Mouse (Mus musculus): ENCODE measurements at regions not wholly inside any gene's neighbourhood (a gene's known extent, or its start where the extent isn't known, plus 50 kb on each side); places are given as distances from the start of the nearest gene placed in this dataset.

GRCm38 (mm10) chr11:90739501-90739900, 51.3 kb upstream of the Tom1l1 start:
- H3K9ac ChIP-seq (ENCODE audit: low read depth, low read length) = no peak overlapping the region
- no peak for TF ChIP-seq POLR2A (IDR thresholded peaks at IDR 0.05; ENCODE audit: extremely low read depth, insufficient read depth, low read length)
- TF ChIP-seq CTCF (IDR thresholded peaks at IDR 0.05; ENCODE audit: low read depth, low read length) = no peak
- H3K4me3 ChIP-seq (ENCODE audit: insufficient read depth, low read depth, low read length) = no peak overlapping the region
- no peak for DNase-seq (ENCODE audit: extremely low read depth, low read depth, low spot score)
- no peaks in the 10 kb centered on the region; the same call in 1 of the 2 replicates for H3K27me3 ChIP-seq (ENCODE audit: control insufficient read depth, insufficient read depth, low read length)
- no peaks in the 10 kb centered on the region for H3K36me3 ChIP-seq (ENCODE audit: control insufficient read depth, insufficient read depth, low read length)
- H3K4me1 ChIP-seq (ENCODE audit: control insufficient read depth, insufficient read depth, low read length) = no peaks in the 10 kb centered on the region
- H3K27ac ChIP-seq (replicated peaks; ENCODE audit: insufficient read depth, low read depth, low read length) = no peak overlapping the region
- WGBS = 87% methylated on average over 3 of the region's 3 CpGs
- no peaks in the 10 kb centered on the region for H3K79me2 ChIP-seq (ENCODE audit: control insufficient read depth, insufficient read depth, low read length)

- WGBS = 77% methylated on average over 2 of the region's 2 CpGs
- TF ChIP-seq POLR2A (IDR thresholded peaks at IDR 0.05; ENCODE audit: extremely low read depth, insufficient read depth, low read length) (no peak), CTCF (IDR thresholded peaks at IDR 0.05; ENCODE audit: low read depth, low read length) (no peak)
These were observed 50.6 kb upstream of the Tom1l1 start for GRCm38 (mm10) chr11:90738741-90739140.

More at GRCm38 (mm10) chr11:90738741-90739140, 50.6 kb upstream of the Tom1l1 start:
- no peak overlapping the region for H3K9ac ChIP-seq (ENCODE audit: low read depth, low read length)
- no peak overlapping the region for H3K4me3 ChIP-seq (ENCODE audit: insufficient read depth, low read depth, low read length)
- no peaks in the 10 kb centered on the region for H3K36me3 ChIP-seq (ENCODE audit: control insufficient read depth, insufficient read depth, low read length)
- H3K27me3 ChIP-seq (ENCODE audit: control insufficient read depth, insufficient read depth, low read length) = no peaks in the 10 kb centered on the region; the same call in 1 of the 2 replicates
- H3K4me1 ChIP-seq (ENCODE audit: control insufficient read depth, insufficient read depth, low read length) = no peaks in the 10 kb centered on the region
- no peak overlapping the region for H3K27ac ChIP-seq (replicated peaks; ENCODE audit: insufficient read depth, low read depth, low read length)
- no peaks in the 10 kb centered on the region for H3K79me2 ChIP-seq (ENCODE audit: control insufficient read depth, insufficient read depth, low read length)
- DNase-seq (ENCODE audit: extremely low read depth, low read depth, low spot score) = no peak

All from liver, adult 2 months (tissue).